Mouse (Mus musculus): ENCODE measurements around the gene Gnaq.
"Not testable (repeated sequence)": the region's sequence is repeated elsewhere in the genome, so short reads cannot be mapped to it uniquely, and the experiment has no call there.

Gene Gnaq

DNA sequence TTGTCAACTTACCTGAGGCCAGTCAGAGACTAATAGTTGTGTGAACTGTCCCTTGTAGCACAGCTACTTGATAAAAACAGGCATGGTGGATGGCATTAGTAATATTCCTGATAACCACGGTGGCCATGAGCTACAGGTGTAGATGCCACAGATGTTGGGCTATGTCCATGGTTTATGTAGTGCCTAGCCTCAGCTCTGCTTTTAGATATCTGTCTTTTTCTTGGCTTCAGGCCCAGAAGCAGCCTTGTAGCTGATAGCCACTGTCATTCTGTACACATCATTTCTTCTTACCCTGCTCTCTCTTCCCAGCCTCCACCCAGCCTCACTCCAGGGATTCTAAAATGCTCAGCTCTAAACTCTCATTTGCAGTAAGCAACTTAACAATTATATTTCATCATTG is 128.3 kb downstream of the Gnaq start:
- no peak for DNase-seq

- no peak for DNase-seq
Measured at GRCm38 (mm10) chr19:16261631-16262030, 129.0 kb downstream of the Gnaq start.

DNA sequence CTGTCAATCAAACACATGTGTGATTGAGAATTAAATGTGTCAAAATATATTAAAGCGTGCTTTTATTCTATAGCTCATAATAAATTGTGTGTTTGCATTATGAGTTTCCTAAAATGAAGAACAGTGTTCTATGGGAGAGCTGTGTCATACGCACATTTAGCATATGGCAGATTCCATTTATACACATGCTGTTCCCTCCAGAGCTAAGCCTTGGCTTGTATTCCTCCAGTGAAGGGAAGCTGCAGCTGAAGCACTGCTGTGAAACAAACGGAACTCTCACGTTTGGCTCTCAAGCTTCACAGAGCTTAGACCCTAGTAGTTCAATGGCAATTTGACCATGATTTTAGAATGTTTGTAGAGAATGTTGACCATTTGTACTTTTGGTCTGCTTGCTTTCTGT is 129.7 kb downstream of the Gnaq start:
- DNase-seq, result no peak

DNA sequence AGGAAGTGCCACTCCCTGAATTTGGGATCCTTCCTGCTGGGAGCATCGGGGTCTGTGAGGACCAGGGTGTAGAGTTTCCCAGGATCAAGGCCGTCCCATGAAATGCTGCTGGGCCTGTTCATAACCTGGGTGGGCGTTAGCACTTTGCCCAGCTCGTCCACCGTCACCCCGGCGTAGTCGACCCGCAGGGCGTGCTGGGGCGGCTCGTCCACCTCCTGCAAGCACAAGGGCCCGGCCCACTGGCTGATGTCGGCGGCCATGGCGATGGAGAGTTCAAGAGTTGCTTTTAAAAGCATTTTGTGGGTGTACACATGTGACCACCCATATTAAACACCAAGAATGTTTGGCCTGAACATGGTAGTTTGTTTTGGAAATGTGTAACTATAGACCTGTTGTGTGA is 134.7 kb downstream of the Gnaq start:
- DNase-seq, result not testable (repeated sequence)

DNA sequence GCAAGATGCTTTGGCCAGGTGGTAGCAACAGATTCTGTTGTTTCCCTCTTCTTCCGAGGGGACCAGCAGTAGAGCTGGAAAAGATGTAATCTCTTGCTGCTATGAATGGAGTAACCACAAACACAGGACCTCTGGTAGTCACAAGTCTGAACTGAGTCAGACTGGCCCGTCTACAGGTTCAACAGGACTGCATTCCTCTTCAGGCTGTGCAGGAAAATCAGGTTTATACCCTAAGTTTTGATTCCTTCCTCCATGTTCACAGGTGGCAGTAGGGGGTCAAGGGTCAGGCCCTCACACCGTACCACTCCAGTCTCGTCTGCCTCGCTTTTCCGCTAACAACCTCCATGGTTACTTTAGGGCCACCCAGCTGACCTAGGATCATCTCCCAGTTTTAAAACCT is 137.6 kb downstream of the Gnaq start:
- no peak for DNase-seq

DNA sequence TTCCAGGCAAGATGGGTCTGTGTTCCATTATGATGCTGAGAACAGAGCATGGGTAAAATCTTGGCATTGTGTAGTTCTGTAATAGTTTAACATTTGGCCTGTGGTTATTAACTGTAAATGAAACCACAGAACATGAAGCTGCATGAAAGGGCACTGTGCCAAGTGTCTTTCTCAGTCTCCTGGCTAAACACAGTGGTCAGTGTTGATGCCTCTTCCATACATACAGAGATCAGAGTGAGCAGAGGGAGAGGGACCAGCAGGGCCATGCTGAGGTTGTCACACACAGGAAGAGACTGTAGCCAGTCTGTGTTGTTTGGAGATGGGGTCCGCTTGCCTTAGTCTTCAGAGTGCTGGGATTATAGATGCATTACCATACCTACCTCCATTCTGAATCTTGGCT is 138.4 kb downstream of the Gnaq start:
- no peak for DNase-seq

DNA sequence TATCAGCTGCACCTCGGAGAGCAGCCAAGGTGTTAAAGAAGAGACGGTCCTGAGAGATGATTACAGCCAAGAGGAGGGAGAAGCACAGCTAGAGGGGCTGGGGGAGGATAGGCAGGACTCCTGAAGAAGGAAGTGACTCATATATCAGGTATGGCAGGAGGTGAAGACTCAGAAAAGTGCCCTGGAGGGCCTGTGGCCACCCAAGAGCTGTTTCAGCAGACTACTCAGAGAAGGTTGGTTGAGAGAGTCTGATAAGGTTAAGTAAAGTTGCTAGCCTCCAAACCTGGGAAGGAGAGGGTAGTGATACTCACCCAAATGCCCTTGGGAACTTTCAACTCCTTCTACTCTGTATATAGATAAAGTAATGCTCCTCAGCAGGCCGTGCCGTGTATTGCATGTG is 140.4 kb downstream of the Gnaq start:
- no peak for DNase-seq

DNA sequence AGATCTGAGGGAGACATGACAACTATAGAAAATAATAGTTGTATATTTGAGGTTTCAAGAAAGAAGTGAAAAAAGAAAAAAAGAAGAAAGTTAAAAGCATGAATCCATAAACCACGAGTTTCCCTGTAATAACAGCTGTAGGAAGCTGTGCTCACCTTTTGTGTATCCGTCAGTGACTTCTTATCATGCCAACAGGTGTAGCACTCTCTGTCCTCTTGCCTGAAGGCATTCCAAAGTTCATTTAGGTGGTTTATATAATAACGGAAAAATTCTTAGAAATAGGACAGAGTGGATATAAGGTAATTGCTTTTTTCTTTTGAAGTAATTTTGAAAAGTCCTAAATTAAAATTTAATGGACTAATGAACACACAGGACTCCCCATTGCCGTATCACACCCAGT is 147.6 kb downstream of the Gnaq start:
- no peak for DNase-seq

GRCm38 (mm10) chr19:16285051-16286028 is 152.7 kb downstream of the Gnaq start:
- DNase-seq, result no peak

DNA sequence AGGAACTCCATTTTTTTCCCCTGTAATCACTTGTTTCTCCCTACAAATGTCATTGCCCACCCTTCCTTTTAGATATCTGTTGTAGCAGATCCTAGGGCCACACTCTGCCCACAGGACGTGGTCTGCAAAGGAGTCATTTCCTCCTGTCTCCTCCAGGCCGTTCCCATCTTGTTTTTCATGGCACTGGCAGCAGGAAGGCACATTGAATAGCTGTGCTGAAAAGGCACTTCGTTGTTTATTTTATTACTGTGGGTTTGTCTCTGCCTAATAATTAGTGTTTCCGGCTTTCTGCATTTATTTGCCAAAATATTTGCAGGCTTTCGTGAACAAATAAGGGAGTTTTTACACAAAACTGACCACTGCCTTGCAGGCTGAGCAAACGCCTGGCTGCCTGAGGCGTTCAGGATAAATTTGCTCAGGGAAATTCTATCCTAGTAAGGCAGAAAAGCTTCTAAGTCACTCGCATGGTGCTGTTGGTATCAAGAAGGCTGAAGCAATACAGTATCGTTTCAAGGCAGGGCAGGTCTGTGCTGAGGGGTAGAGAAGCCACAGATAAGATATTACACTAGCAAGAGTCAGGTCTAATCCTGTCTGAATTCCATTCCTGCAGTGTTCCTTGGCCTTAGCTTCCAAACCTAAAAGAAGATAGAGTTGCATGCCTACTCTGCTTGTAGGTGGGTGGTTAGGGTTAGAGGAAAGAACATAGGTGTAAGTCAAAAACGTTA is 154.0 kb downstream of the Gnaq start:
- no peak for DNase-seq

DNA sequence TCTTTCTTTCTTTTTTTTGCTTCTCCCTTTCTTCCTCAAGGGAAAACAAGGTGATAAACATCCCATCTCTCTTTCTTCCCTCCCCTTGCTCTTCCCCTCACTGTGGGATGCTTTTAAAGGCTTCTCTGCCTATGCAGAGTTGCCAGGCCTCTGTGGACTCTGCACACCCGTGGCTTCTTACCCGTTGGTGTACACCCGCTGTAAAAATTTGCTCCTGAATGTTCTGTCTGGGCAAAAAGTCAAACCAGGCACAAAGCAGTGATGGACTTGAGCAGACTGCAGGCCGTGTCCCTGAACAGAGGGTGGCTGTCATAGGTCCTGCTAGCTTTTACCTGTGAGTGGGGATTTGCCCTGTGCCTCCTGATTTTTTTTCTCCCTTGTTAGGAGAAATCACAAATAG is 154.7 kb downstream of the Gnaq start:
- no peak for DNase-seq

DNA sequence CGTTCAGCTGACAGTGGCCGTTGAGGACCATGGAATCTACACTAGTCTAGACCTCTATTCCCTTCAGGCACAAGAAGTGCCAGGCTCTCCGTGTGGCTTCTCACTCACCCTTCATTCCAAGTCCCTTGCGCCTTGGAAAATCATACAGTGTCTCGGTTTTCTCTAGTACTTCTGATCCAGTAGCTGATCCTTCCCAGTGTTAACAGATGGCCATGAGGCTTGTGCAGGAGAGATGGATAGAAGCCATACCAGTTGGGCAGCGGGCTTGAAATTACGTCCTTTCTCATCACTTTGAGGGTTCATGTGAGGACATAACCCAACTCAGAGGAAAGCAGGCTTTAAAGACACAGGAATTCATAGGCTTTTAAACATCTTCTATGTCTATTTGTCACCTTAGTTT is 155.3 kb downstream of the Gnaq start:
- DNase-seq, result no peak

- no peak for DNase-seq
Measured at GRCm38 (mm10) chr19:16291088-16291487, 158.5 kb downstream of the Gnaq start.

- no peak for DNase-seq
Measured at GRCm38 (mm10) chr19:16292056-16292608, 159.5 kb downstream of the Gnaq start.

DNA sequence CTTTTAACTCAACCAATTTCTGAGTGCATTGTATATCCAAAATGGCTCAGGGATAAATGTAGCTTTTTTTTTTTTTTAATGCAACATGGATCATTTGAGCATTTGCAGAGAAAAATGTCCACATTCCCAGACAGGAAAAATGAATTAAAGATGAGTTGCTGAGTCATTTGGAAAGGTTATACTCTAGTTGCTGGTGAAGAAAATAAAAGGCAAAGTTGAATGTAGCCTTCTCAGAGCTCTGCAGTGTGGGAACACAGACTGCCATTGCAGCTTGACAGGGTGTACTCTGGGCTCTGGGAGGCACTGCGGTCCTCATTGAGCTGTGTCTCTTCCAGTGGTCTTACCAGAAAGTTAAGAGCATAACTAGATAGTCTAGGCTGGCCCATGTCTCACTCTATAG is 160.3 kb downstream of the Gnaq start:
- DNase-seq, result no peak

GRCm38 (mm10) chr19:16300413-16300812 is 167.8 kb downstream of the Gnaq start:
- no peak for DNase-seq

DNA sequence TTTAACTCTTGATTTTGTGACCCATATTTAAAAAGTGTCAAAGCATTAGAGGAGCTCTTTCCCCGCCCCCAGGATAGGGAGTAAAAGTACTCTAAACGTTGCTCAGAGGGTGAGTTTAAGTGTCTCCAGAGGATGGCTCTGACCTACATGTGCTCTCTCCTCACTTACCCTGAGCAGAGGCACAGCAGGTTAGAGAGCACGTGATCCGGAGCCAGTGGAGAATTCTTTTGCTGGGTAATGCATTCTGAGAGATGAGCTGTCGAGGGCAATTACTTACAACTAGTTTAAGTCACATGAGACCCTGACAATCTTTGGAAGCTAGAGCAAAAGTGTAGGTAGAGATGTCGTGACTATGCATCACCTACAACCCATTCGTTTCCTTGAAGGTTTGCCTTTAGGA is 168.7 kb downstream of the Gnaq start:
- no peak for DNase-seq

DNA sequence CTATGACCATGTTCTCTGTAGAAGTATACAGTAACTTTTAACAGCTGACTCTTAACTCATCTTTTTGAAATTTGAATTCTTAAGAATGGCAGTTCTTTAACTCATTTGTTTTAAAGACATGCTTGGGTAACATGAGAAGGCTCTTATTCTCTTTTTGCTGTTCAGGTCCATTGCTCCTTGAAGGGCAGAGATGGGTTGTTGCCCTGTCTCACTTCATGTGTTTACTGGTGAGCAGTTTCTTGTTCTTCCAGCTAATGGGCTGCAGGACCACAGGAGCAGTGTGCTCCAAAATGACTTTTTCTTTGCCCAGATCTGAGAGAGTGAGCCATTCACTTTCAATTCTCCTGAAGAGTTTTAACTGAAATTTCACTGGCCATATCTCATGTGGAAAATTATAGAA is 176.4 kb downstream of the Gnaq start:
- DNase-seq, result no peak

GRCm38 (mm10) chr19:16314295-16314821 is 181.7 kb downstream of the Gnaq start:
- no peak for DNase-seq

DNA sequence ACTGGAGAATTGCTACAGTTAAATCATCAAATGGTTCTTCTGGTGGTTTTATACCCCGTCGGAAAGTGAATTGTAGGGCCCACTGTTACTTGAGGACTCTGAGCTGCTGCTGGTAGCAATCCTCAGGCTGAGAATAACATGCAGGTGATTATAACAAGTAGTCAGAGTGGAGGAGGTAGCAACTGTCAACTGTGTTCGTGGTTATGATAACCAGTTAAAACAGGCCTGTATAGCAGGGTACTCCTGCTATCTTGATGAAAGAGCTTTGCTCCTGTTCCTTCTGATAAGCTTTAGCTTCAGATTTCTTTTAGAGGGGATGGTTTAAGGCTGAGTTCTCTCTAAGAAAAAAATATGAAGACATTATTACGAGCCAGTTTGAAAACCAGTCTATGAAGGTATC is 182.9 kb downstream of the Gnaq start:
- DNase-seq, result no peak

DNA sequence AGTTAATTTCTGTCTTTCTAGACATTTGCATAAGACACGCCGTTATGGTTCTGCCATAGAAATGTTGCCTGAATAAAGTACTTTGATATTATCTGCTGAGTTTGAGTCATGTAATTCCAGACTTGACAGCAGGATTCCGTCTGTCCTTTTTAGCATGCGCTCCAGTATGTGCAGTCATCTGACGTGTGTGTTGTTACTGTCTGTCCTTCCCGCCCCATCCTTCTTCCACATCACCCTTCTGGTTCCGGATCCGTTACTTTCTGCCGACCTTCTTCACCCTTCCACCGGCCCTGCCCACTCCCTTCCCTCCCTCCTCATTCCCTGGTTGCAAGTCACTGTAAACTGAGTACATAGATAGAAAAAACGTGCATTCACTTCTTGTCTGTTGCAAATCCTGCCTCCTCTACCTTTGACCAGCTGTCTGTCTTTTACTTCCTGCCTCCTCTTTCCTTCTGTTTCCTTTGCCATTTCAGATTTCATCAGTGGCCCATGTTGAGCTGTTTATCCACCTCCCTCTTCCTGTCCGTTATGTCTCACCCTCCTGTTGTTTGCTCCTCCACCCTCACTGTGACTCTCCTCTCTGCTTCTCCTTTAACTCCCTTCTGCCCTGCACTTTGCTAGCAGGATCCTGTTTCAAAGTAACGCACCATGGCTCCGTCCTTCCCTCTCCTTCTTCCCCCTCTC is 185.6 kb downstream of the Gnaq start:
- no peak for DNase-seq

GRCm38 (mm10) chr19:16319986-16320385 is 187.4 kb downstream of the Gnaq start:
- DNase-seq, result no peak

GRCm38 (mm10) chr19:16322986-16323385 is 190.4 kb downstream of the Gnaq start:
- DNase-seq, result no peak
